Mouse (Mus musculus) heart, postnatal 25 days (tissue): ENCODE results near the gene Etfrf1. TPM values are rescaled to one million over a fixed set of nuclear protein-coding genes. Genes with fewer than 3 reads are reported as not detected.

Experiments
- DNase-seq: peaks from one replicate; pipeline ENCODE4 v3.0.0; 2022; ENCODE audit warnings: low spot score
- intact Hi-C: fragments of 180-260 bp; cut with DNase I; formaldehyde crosslinking; loops from one replicate; pipeline ENCODE4 v1.15.1; 2025
- total RNA-seq, 2 experiments: library from RNA; stranded (reverse); gene quantifications; 2 replicates each; pipeline ENCODE4 v1.2.3; 2021

Etfrf1 gene
- 100 to 1,000 TPM; 100 to 112 TPM for total RNA-seq

- intact Hi-C loops: loop anchor here (2.0 kb wide), 1 partner anchor 38 kb away; no protein-coding TSS in a partner anchor
- DNase-seq: peak; percentile 99
These were observed at the start of gene Etfrf1, which contains the start of gene Casc1 for GRCm38 (mm10) chr6:145210816-145211338. Etfrf1 (plus strand) TSS chr6:145211134. Casc1 (minus strand) TSS chr6:145211005.

- DNase-seq: no peak
- intact Hi-C loops: loop anchor here (5.0 kb wide), 1 partner anchor 45 kb away; no protein-coding TSS in a partner anchor
These were observed 38.9 kb upstream of the Etfrf1 start for GRCm38 (mm10) chr6:145171892-145172606.

GRCm38 (mm10) chr6:145173781-145174191 is 37.1 kb upstream of the Etfrf1 start:
- peak; percentile 74 for DNase-seq
- intact Hi-C loops: loop anchor here (5.0 kb wide), 1 partner anchor 46 kb away; no protein-coding TSS in a partner anchor

- intact Hi-C loops: no loop called here
- no peak for DNase-seq
These were observed 35.4 kb upstream of the Etfrf1 start for GRCm38 (mm10) chr6:145175571-145175981.

- intact Hi-C loops: no loop called here
- no peak for DNase-seq
These were observed 34.5 kb upstream of the Etfrf1 start for GRCm38 (mm10) chr6:145176474-145176873.

GRCm38 (mm10) chr6:145179665-145180064 is 31.3 kb upstream of the Etfrf1 start:
- intact Hi-C loops: no loop called here
- DNase-seq: no peak

GRCm38 (mm10) chr6:145182044-145182443 is 28.9 kb upstream of the Etfrf1 start:
- intact Hi-C loops: loop anchor here (2.0 kb wide), 1 partner anchor 161 kb away; no protein-coding TSS in a partner anchor
- peak; percentile 40 for DNase-seq

- no peak for DNase-seq
- intact Hi-C loops: no loop called here
These were observed 24.8 kb upstream of the Etfrf1 start for GRCm38 (mm10) chr6:145186096-145186495.

- no peak for DNase-seq
- intact Hi-C loops: loop anchor here (1.0 kb wide), 1 partner anchor 99 kb away; no protein-coding TSS in a partner anchor
These were observed 23.5 kb upstream of the Etfrf1 start for GRCm38 (mm10) chr6:145187093-145188088.

- intact Hi-C loops: no loop called here
- DNase-seq: no peak
These were observed 17.9 kb upstream of the Etfrf1 start for GRCm38 (mm10) chr6:145193038-145193437.

- DNase-seq: no peak
- intact Hi-C loops: no loop called here
These were observed 17.5 kb upstream of the Etfrf1 start for GRCm38 (mm10) chr6:145193446-145193845.

GRCm38 (mm10) chr6:145197949-145198686 is 12.8 kb upstream of the Etfrf1 start:
- DNase-seq: no peak
- intact Hi-C loops: no loop called here

- intact Hi-C loops: no loop called here
- DNase-seq: no peak
These were observed 8.4 kb upstream of the Etfrf1 start for GRCm38 (mm10) chr6:145202432-145203125.

GRCm38 (mm10) chr6:145204440-145204839 is 6.5 kb upstream of the Etfrf1 start:
- intact Hi-C loops: no loop called here
- DNase-seq: no peak

GRCm38 (mm10) chr6:145205142-145205541 is 5.8 kb upstream of the Etfrf1 start:
- intact Hi-C loops: no loop called here
- no peak for DNase-seq

GRCm38 (mm10) chr6:145210056-145210680 is 766 bp upstream of the Etfrf1 start:
- intact Hi-C loops: loop anchor here (2.0 kb wide), 1 partner anchor 39 kb away; no protein-coding TSS in a partner anchor
- DNase-seq: no peak

GRCm38 (mm10) chr6:145211376-145212305 is 707 bp downstream of the Etfrf1 start:
- no peak for DNase-seq
- intact Hi-C loops: loop anchor here (2.0 kb wide), 1 partner anchor 37 kb away; no protein-coding TSS in a partner anchor
